Mouse (Mus musculus) testis, adult 2 months (tissue): ENCODE data around the gene Klhl32.

ENCODE experiments used
- CTCF ChIP-seq: fragments of 200-500 bp; IDR thresholded peaks from 2 replicates; pipeline ENCODE4 v1.5.1; 2012; ENCODE audit warnings: low read depth, mild to moderate bottlenecking, inconsistent platforms, low read length, moderate library complexity; ENCODE audit not compliant: control insufficient read depth, insufficient read depth, insufficient replicate concordance
- POLR2A ChIP-seq: fragments of 200-500 bp; IDR thresholded peaks from 2 replicates; pipeline ENCODE4 v1.6.1; 2012; ENCODE audit warnings: low read depth, mild to moderate bottlenecking, inconsistent platforms, low read length, moderate library complexity; ENCODE audit not compliant: control insufficient read depth

GRCm38 (mm10) chr4:24801343-24801742 is 49.6 kb downstream of the Klhl32 start:
- TF ChIP-seq CTCF, result no peak
- no peak for TF ChIP-seq POLR2A
